Mouse (Mus musculus) brain, embryonic 14.5 days (tissue): ENCODE results near the gene Trpv5. TPM values are rescaled to one million over a fixed set of nuclear protein-coding genes. Genes with fewer than 3 reads are reported as not detected.

ENCODE experiments used
- DNase-seq: peaks from one replicate; pipeline ENCODE4 v3.0.0-alpha.2; 2011; ENCODE audit warnings: low read depth
- CTCF ChIP-seq: fragments of 200-500 bp; IDR thresholded peaks from 2 replicates; pipeline ENCODE4 v1.5.1; 2012; ENCODE audit warnings: inconsistent platforms, mild to moderate bottlenecking, moderate library complexity, borderline replicate concordance; ENCODE audit not compliant: insufficient read depth, insufficient read length; ENCODE audit errors: extremely low read depth
- POLR2A ChIP-seq: fragments of 200-500 bp; IDR thresholded peaks from 2 replicates; pipeline ENCODE4 v1.6.1; 2012; ENCODE audit warnings: mild to moderate bottlenecking, inconsistent platforms, borderline replicate concordance; ENCODE audit not compliant: poor library complexity, insufficient read depth, insufficient read length, severe bottlenecking; ENCODE audit errors: extremely low read depth
- polyA plus RNA-seq: library from polyadenylated mRNA; depleted of rRNA; stranded (reverse); fragments of >200 nt; gene quantifications from 2 replicates; pipeline ENCODE4 v1.2.3, GENCODE M21; 2012

Gene Trpv5
- polyA plus RNA-seq, 1 experiment: not detected

DNA sequence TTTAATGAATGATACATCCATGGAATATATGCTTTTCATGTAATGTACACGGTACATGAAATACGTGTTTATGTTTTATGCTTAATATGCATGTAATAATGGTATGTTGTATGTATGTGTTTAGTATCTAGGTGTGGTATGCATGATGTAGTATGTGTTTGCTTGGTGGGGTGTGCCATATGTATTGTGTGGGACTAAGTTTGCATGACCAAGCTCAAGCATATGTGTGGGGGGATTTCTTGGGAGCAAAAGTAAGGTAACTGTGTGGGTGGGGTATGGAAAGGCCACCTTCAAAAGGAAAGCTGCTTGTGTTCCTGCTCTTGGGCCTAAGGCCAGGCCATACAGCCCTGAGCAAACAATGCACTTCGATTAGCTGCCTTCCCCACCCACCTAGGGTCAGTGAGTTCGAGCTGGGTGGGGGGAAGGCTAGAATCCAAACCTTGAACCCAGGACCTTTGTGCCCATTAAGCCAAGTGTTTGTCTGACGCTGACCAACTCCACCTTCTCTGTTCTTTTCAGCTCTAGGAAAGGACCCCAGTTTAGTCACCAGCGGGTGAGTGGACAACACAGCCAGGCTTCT is 42.6 kb downstream of the Trpv5 start:
- TF ChIP-seq POLR2A: no peak
- TF ChIP-seq CTCF: no peak

DNA sequence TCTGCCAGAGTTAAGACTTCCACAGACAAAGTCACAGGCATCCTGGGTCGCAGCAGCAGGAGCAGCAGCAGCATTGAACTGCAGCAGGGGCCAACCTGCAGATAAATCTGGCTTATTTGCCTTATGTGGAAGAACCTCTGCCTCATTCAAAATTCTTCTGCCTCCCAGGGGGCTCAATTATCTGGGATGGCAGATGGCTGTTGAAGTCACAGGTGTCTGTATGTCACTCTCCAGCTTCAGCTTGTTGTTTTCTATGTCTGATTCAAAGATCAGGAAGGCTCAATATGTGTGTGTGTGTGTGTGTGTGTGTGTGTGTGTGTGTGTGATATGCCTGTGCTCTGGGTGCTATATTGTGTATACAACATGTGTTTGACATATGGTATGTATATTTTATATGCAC is 43.2 kb downstream of the Trpv5 start:
- DNase-seq: peak; percentile 78

More for the DNA sequence above, 42.6 kb downstream of the Trpv5 start:
- no peak for DNase-seq

DNA sequence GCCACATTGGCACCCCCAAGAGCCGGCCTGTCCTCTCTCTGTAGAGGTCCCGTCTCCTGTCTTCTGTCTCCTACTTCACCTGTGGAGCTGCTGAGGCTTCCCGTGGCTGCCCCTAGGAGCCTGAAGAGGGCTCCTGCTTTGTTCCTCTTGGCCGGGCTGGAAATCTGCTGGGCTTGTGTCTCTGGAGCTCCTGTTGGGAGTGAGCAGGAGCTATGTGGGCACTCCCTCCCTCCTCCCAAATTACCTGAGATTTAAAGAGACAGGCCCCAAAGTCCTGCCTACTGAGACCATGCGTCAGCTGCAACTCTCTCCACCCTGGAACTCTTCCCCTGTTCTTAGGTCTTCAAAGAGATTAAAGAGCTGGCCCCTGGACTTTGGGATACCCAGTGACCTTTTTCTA is 44.4 kb downstream of the Trpv5 start, which contains the start of gene Trpv6:
Gene Trpv6, minus strand, starts transcription at position 228 of the 400 bp plus-strand sequence.
- DNase-seq: no peak
- TF ChIP-seq POLR2A (no peak), CTCF (no peak)

More for the DNA sequence above, 43.2 kb downstream of the Trpv5 start:
- TF ChIP-seq POLR2A (no peak), CTCF (no peak)

DNA sequence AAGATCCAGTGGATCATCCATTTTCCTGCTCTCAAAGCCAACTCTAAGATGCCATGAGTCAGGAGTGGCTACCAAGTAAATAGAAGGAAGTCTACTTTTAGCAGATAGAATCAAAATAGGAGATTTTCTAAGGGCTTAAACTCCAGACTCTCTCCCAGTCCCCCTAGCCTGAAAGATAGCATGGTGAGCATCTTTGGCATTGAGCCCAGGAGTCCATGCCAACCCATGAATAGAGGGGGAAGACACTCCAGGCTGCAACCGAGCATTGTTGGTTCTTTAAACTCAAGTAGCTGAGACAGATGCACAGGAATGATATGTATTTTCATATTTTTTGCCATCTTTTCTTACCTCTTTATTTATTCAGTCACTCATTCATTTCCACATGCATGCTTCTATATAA is 45.4 kb downstream of the Trpv5 start:
- DNase-seq: peak; percentile 28
- TF ChIP-seq CTCF: no peak
- no peak for TF ChIP-seq POLR2A

DNA sequence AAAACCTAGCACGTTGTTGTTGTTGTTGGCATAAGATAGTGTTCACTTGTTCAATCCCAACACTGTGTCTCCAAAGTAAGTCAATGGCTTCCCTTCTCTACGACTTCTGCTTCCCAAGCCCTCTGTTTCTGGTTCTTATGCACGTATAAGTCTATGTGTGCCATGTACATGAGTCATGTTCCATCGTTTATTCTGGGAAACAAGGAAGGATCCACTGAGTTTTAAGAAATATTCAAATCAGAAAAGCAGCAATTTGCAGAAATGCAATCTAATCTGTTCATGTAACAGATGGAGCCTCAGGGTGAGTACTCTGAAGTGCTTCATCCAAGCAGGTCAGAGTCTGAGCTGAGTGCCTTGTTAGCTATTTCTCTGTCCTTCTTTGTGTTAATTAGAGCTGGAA is 49.0 kb downstream of the Trpv5 start:
- DNase-seq: no peak
- TF ChIP-seq POLR2A (no peak), CTCF (no peak)

DNA sequence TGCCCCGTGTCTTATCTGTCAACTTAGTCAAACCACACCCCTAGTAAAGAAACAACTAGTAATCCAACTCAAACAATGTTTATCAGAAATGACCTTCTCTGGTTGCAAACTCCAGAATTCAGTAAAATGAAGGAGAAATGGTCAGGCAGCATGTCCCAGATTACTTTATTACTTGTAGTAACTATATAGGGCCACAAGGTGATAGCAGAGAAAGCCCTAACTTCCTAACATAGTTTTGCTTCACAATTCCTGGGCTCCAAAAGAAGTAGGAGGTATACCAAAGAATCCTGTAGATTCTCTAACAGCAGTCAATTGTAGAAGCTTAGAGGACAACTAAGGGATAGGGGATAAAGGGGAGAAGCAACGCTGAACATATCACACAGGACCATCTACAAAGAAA is 49.8 kb downstream of the Trpv5 start:
- no peak for DNase-seq
- TF ChIP-seq CTCF: no peak
- no peak for TF ChIP-seq POLR2A

DNA sequence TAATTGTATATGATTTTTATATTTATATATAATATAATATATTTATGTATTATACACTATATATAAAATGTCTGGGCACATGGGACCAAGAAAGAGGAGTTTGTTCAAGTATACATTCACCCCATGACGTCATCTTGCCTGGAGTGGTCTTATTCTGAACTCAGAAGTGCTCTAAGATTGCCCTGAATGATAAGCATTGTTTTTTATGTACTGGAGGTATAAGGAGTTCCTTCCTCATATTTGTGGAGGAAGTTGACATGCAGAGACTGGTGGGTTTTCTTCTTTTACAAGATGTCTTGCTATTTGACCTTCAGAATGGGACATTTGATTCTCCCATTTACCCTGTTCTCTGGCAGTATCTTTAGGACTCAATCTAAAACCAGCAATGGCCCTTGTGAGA is 52.4 kb downstream of the Trpv5 start:
- TF ChIP-seq POLR2A (no peak), CTCF (no peak)
- no peak for DNase-seq

DNA sequence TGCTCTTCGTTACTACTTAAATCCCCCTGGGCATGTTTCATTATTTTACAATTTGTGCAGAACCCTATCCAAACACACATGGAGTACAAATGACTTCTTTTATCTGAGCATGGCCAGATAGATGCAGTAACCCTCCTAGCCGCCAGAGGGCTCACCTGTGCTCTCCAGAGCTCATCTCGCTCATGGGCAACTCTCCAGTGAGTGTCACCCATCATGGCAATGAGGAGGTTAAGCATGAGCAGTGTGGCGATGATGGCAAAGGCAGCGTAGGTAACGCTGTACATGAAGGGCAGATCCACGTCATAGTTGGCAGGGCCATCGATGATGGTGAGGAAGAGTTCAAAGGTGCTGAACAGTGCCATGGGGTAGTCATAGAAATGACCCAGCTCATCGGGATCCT is 57.9 kb downstream of the Trpv5 start:
- no peak for DNase-seq
- TF ChIP-seq POLR2A (no peak), CTCF (peak; percentile 50; the same call in 1 of the 2 replicates)

DNA sequence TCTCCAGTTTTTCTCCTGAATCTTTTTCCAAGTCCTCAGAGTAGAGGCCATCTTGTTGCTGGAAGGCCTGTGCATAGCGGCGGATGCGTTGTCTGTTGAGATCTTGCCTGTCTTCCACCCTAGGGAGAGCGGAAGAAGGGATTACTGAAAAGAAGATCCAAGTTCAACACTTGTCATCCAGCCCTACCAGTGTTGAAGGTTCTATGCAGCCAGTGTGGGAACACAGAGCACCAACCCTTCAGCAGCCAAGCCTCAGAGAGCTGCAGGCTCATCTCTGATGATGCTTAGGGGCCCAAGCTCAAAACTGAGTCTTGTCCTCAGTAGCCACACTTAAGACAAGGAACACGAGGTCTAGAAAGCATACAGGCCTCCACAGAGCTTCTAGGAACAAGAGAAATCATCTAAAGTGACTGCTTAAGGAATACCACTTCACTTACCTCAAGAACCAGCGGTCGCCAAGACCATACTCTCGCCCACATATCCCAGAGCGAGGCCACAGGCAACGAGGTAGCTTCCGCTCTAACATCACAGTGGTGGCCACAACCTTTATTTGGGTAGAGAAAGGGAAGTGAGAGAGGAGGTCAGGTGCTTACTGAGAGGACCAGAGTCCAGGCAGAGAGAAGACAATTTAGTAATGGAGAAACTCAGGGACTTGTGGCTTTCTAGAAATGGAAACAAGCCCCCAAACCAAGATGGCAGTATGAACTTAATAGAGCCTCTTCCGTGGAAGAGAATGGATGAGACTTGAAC is 59.2 kb downstream of the Trpv5 start:
- TF ChIP-seq CTCF (no peak), POLR2A (no peak)
- DNase-seq: no peak

DNA sequence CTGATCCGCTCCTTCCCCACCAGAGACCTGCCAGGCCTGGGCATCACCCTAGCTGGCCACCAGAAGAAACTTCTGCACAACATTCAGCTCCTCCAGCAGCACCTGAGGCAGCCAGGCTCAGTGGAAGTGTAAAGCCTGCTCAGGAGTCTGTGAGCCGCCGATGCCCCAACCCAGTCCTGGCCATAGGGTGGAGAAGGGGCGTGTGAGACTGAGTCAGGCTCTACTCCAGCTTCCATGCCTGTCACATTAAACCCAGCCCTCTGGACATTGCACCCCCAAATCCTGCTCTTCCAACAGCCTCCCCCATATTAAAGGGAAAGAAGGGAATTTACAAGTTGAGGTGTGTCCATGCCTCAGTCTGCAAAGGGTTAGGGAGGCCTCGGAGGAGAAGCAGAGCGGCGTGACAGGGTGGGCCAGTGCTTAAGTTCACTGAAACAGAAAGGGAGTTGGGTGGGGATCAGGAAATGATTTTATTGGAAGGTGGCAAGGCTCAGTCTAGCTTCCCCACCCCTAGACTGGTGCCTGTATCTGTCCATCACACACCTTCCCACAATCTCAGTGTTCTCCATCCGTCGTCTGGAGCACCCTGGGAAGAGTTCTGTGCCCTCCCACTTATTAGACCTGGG is 60.3 kb downstream of the Trpv5 start:
- no peak for TF ChIP-seq POLR2A
- no peak for TF ChIP-seq CTCF
- DNase-seq: no peak

DNA sequence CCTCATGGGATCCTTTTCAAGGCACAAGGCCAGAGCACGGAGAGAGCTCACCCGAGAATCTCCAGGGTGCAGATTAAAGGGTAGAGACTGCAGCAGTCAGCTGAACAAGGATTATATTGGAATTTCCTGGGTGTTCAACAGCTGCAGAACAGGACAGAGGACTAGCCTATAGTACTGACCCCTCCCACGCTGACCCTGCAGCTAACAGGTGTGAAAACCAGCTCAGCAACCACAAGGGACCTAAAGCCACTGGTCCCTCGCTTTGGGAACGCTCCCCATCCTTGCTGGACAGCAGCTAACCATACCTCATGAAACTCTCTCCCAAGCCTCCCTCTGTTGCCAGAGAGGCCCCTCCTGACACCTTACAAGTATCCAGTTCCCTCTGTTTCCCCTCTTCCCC is 72.9 kb downstream of the Trpv5 start:
- no peak for TF ChIP-seq CTCF
- TF ChIP-seq POLR2A: no peak
- DNase-seq: no peak
